Mouse (Mus musculus): ENCODE measurements around the gene Emc9. TPM values are rescaled to one million over a fixed set of nuclear protein-coding genes. Genes with fewer than 3 reads are reported as not detected.

The Emc9 gene
- total RNA-seq, 2 experiments from 2014 or later: 11.7 to 14.8 TPM

Other genes starting within 250 kb of the Emc9 start
Only the 30 nearest of the 31 such genes appear.
- gene Dhrs4, start 106.5 kb downstream of the Emc9 start, total RNA-seq (2015; ENCODE audit: low replicate concordance): 15.5 and 26.4 TPM in 2 replicates
- 21.8 and 34.7 TPM in 2 replicates for gene Dhrs4, start 106.5 kb downstream of the Emc9 start, total RNA-seq (2017; ENCODE audit: low replicate concordance)
- gene Carmil3, start 94.7 kb downstream of the Emc9 start, total RNA-seq (2015; ENCODE audit: low replicate concordance): 0.42 TPM in 1 of 2 replicates, not detected in the other
- 0.13 TPM in 1 of 2 replicates, not detected in the other for gene Carmil3, start 94.7 kb downstream of the Emc9 start, total RNA-seq (2017; ENCODE audit: low replicate concordance)
- not detected in 2 replicates for gene Cpne6, start 74.9 kb downstream of the Emc9 start, total RNA-seq (2015; ENCODE audit: low replicate concordance)
- gene Cpne6, start 74.9 kb downstream of the Emc9 start, total RNA-seq (2017; ENCODE audit: low replicate concordance): not detected in 2 replicates
- gene Nrl, start 60.3 kb downstream of the Emc9 start, total RNA-seq (2015; ENCODE audit: low replicate concordance): 0.84 TPM in 1 of 2 replicates, not detected in the other
- 0.51 and 0.98 TPM in 2 replicates for gene Nrl, start 60.3 kb downstream of the Emc9 start, total RNA-seq (2017; ENCODE audit: low replicate concordance)
- 79.3 and 89.7 TPM in 2 replicates for gene Pck2, start 45.0 kb downstream of the Emc9 start, total RNA-seq (2015; ENCODE audit: low replicate concordance)
- gene Pck2, start 45.0 kb downstream of the Emc9 start, total RNA-seq (2017; ENCODE audit: low replicate concordance): 112 and 125 TPM in 2 replicates
- gene Dcaf11, start 25.3 kb downstream of the Emc9 start, total RNA-seq (2015; ENCODE audit: low replicate concordance): 31.0 and 44.0 TPM in 2 replicates
- 20.2 and 39.3 TPM in 2 replicates for gene Dcaf11, start 25.3 kb downstream of the Emc9 start, total RNA-seq (2017; ENCODE audit: low replicate concordance)
- gene A730061H03Rik, start 24.9 kb downstream of the Emc9 start, total RNA-seq (2015; ENCODE audit: low replicate concordance): 6.5 TPM in 1 of 2 replicates, not detected in the other
- not detected in 2 replicates for gene A730061H03Rik, start 24.9 kb downstream of the Emc9 start, total RNA-seq (2017; ENCODE audit: low replicate concordance)
- gene Fitm1, start 9.7 kb downstream of the Emc9 start, total RNA-seq (2015; ENCODE audit: low replicate concordance): not detected in 2 replicates
- not detected in 2 replicates for gene Fitm1, start 9.7 kb downstream of the Emc9 start, total RNA-seq (2017; ENCODE audit: low replicate concordance)
- 287 and 391 TPM in 2 replicates for gene Psme1, start 7.2 kb downstream of the Emc9 start, total RNA-seq (2015; ENCODE audit: low replicate concordance)
- gene Psme1, start 7.2 kb downstream of the Emc9 start, total RNA-seq (2017; ENCODE audit: low replicate concordance): 37.7 and 64.8 TPM in 2 replicates
- 112 and 141 TPM in 2 replicates for gene Psme2, start 5.8 kb upstream of the Emc9 start, total RNA-seq (2015; ENCODE audit: low replicate concordance)
- gene Psme2, start 5.8 kb upstream of the Emc9 start, total RNA-seq (2017; ENCODE audit: low replicate concordance): 45.1 and 109 TPM in 2 replicates
- 20.2 and 22.2 TPM in 2 replicates for gene Rnf31, start 6.4 kb upstream of the Emc9 start, total RNA-seq (2015; ENCODE audit: low replicate concordance)
- 31.8 and 34.7 TPM in 2 replicates for gene Rnf31, start 6.4 kb upstream of the Emc9 start, total RNA-seq (2017; ENCODE audit: low replicate concordance)
- gene Irf9, start 18.3 kb upstream of the Emc9 start, total RNA-seq (2015; ENCODE audit: low replicate concordance): 70.8 and 89.0 TPM in 2 replicates
- gene Irf9, start 18.3 kb upstream of the Emc9 start, total RNA-seq (2017; ENCODE audit: low replicate concordance): 87.4 and 106 TPM in 2 replicates
- gene Rec8, start 32.7 kb upstream of the Emc9 start, total RNA-seq (2015; ENCODE audit: low replicate concordance): 6.5 TPM in 1 of 2 replicates, not detected in the other
- gene Rec8, start 32.7 kb upstream of the Emc9 start, total RNA-seq (2017; ENCODE audit: low replicate concordance): 1.4 and 7.7 TPM in 2 replicates
- 29.9 and 46.5 TPM in 2 replicates for gene Ipo4, start 50.7 kb upstream of the Emc9 start, total RNA-seq (2015; ENCODE audit: low replicate concordance)
- 18.1 and 53.9 TPM in 2 replicates for gene Ipo4, start 50.7 kb upstream of the Emc9 start, total RNA-seq (2017; ENCODE audit: low replicate concordance)
- 12.3 and 17.2 TPM in 2 replicates for gene Gm49378, start 52.6 kb upstream of the Emc9 start, total RNA-seq (2015; ENCODE audit: low replicate concordance)
- gene Gm49378, start 52.6 kb upstream of the Emc9 start, total RNA-seq (2017; ENCODE audit: low replicate concordance): 3.5 and 7.0 TPM in 2 replicates
- 39.8 and 58.4 TPM in 2 replicates for gene Tm9sf1, start 58.5 kb upstream of the Emc9 start, total RNA-seq (2015; ENCODE audit: low replicate concordance)
- 47.0 and 64.3 TPM in 2 replicates for gene Tm9sf1, start 58.5 kb upstream of the Emc9 start, total RNA-seq (2017; ENCODE audit: low replicate concordance)
- 6.5 TPM in 1 of 2 replicates, not detected in the other for gene Tssk4, start 64.9 kb upstream of the Emc9 start, total RNA-seq (2015; ENCODE audit: low replicate concordance)
- gene Tssk4, start 64.9 kb upstream of the Emc9 start, total RNA-seq (2017; ENCODE audit: low replicate concordance): 1.3 and 2.5 TPM in 2 replicates
- gene Mdp1, start 75.2 kb upstream of the Emc9 start, total RNA-seq (2015; ENCODE audit: low replicate concordance): 14.3 and 20.5 TPM in 2 replicates
- gene Mdp1, start 75.2 kb upstream of the Emc9 start, total RNA-seq (2017; ENCODE audit: low replicate concordance): 2.3 and 14.9 TPM in 2 replicates
- gene Gmpr2, start 86.6 kb upstream of the Emc9 start, total RNA-seq (2015; ENCODE audit: low replicate concordance): 1.7 and 3.6 TPM in 2 replicates
- 9.0 and 14.1 TPM in 2 replicates for gene Gmpr2, start 86.6 kb upstream of the Emc9 start, total RNA-seq (2017; ENCODE audit: low replicate concordance)
- gene Nedd8, start 86.8 kb upstream of the Emc9 start, total RNA-seq (2015; ENCODE audit: low replicate concordance): 105 and 189 TPM in 2 replicates
- gene Nedd8, start 86.8 kb upstream of the Emc9 start, total RNA-seq (2017; ENCODE audit: low replicate concordance): 102 and 138 TPM in 2 replicates
- 39.6 and 50.7 TPM in 2 replicates for gene Tinf2, start 96.5 kb upstream of the Emc9 start, total RNA-seq (2015; ENCODE audit: low replicate concordance)
- 31.5 and 57.4 TPM in 2 replicates for gene Tinf2, start 96.5 kb upstream of the Emc9 start, total RNA-seq (2017; ENCODE audit: low replicate concordance)
- gene Tgm1, start 128.6 kb upstream of the Emc9 start, total RNA-seq (2015; ENCODE audit: low replicate concordance): 1.4 and 4.6 TPM in 2 replicates
- gene Tgm1, start 128.6 kb upstream of the Emc9 start, total RNA-seq (2017; ENCODE audit: low replicate concordance): 1.8 TPM in 1 of 2 replicates, not detected in the other
- 2.9 and 6.3 TPM in 2 replicates for gene Rabggta, start 137.0 kb upstream of the Emc9 start, total RNA-seq (2015; ENCODE audit: low replicate concordance)
- 6.0 TPM in 1 of 2 replicates, not detected in the other for gene Rabggta, start 137.0 kb upstream of the Emc9 start, total RNA-seq (2017; ENCODE audit: low replicate concordance)
- 6.7 and 39.3 TPM in 2 replicates for gene Dhrs1, start 160.4 kb upstream of the Emc9 start, total RNA-seq (2015; ENCODE audit: low replicate concordance)
- 0.76 and 10.4 TPM in 2 replicates for gene Dhrs1, start 160.4 kb upstream of the Emc9 start, total RNA-seq (2017; ENCODE audit: low replicate concordance)
- 5.9 and 8.6 TPM in 2 replicates for gene Nop9, start 160.4 kb upstream of the Emc9 start, total RNA-seq (2015; ENCODE audit: low replicate concordance)
- gene Nop9, start 160.4 kb upstream of the Emc9 start, total RNA-seq (2017; ENCODE audit: low replicate concordance): 7.2 and 11.7 TPM in 2 replicates
- gene Cideb, start 173.2 kb upstream of the Emc9 start, total RNA-seq (2015; ENCODE audit: low replicate concordance): not detected in 2 replicates
- not detected in 2 replicates for gene Cideb, start 173.2 kb upstream of the Emc9 start, total RNA-seq (2017; ENCODE audit: low replicate concordance)
- not detected in 2 replicates for gene Ltb4r2, start 176.1 kb upstream of the Emc9 start, total RNA-seq (2015; ENCODE audit: low replicate concordance)
- gene Ltb4r2, start 176.1 kb upstream of the Emc9 start, total RNA-seq (2017; ENCODE audit: low replicate concordance): not detected in 2 replicates
- 8.8 and 11.9 TPM in 2 replicates for gene Ltb4r1, start 180.7 kb upstream of the Emc9 start, total RNA-seq (2015; ENCODE audit: low replicate concordance)
- 2.8 and 8.9 TPM in 2 replicates for gene Ltb4r1, start 180.7 kb upstream of the Emc9 start, total RNA-seq (2017; ENCODE audit: low replicate concordance)
- gene Adcy4, start 198.8 kb upstream of the Emc9 start, total RNA-seq (2015; ENCODE audit: low replicate concordance): not detected in 2 replicates
- not detected in 2 replicates for gene Adcy4, start 198.8 kb upstream of the Emc9 start, total RNA-seq (2017; ENCODE audit: low replicate concordance)
- 18.4 and 28.1 TPM in 2 replicates for gene Ripk3, start 203.6 kb upstream of the Emc9 start, total RNA-seq (2015; ENCODE audit: low replicate concordance)
- gene Ripk3, start 203.6 kb upstream of the Emc9 start, total RNA-seq (2017; ENCODE audit: low replicate concordance): 2.3 and 33.1 TPM in 2 replicates